Mouse (Mus musculus) small intestine, adult 2 months (tissue): ENCODE data around the gene Pdik1l.

Experiments used
- CTCF ChIP-seq: fragments of 200-500 bp; IDR thresholded peaks from 2 replicates; pipeline ENCODE4 v1.5.1; 2012; ENCODE audit warnings: low read depth, mild to moderate bottlenecking, control low read depth, inconsistent platforms, low read length, moderate library complexity, mixed read lengths; ENCODE audit not compliant: insufficient replicate concordance, insufficient read length; ENCODE audit errors: extremely low read depth
- POLR2A ChIP-seq: fragments of 200-500 bp; IDR thresholded peaks from 2 replicates; pipeline ENCODE4 v1.6.1; 2012; ENCODE audit warnings: low read depth, mild to moderate bottlenecking, control low read depth, inconsistent platforms, low read length, moderate library complexity

DNA sequence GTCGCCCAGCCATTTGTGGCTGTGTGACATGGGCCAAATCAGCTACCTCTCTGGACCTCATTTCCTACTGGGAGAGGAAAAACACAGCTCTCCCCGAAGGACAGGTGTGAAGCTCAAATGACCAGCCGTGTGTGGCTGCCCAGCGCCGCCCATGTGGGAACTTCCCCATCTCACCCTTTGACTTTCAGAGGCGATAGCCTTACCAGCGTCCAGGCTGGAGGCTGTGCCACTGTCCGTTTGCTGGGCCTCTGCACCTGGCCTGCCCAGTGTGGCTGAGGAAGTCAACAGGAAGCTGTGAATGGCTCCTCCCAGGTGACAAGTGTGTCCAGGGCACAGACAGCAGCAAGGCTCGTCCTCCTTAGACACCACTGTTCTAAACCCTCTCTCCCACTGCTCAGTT is 24.1 kb upstream of the Pdik1l start:
- no peak for TF ChIP-seq POLR2A
- TF ChIP-seq CTCF: no peak
